ENCODE assay signal across 8 mouse cellular contexts in the genomic region with DNA sequence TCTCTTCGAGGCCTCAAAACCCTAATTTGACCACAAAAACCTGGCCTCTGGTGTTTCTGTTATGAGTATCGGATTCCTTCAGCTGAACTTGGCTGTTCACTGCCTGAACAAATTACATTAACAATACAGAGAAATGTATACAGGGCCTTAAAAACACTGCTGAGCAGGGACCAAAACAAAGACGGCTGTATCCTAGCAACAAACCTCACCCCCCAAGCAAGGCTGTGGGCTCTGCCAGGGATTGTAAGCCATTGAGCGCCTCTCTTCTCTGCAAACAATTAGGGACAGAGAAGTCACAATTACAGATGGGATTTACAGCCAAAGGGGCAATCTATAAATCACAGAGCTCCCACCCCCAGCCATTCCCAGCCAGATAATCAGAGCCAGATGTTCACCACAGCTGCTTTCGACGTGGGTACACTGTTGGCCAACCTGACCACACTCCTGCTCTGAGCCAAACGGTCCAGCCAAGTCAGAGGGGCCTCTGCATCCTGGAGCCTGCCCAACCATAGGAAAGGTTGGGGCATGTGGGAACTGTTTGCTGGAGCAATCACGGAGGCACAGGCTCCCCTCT.
DNase-seq lines count a peak whose midpoint lies in the region; ATAC-seq and TF ChIP-seq lines count a peak whose summit lies in the region.

No protein-coding gene starts in this region.

- peaks cover 32% of the 10 kb centered on the region for H3K4me1 ChIP-seq in heart, embryonic 16.5 days (ENCODE audit: control insufficient read depth, insufficient read depth, low read length)
- H3K4me1 ChIP-seq in embryonic facial prominence, embryonic 12.5 days, result peaks cover 65% of the 10 kb centered on the region
- H3K4me1 ChIP-seq in intestine, postnatal 0 days (replicated peaks; ENCODE audit: control insufficient read depth, insufficient read depth, low read length), result no peaks in the 10 kb centered on the region; the same call in 1 of the 2 replicates
- H3K4me1 ChIP-seq in midbrain, embryonic 14.5 days (ENCODE audit: control insufficient read depth, insufficient read depth, low read length), result peaks cover 22% of the 10 kb centered on the region

- H3K36me3 ChIP-seq in heart, embryonic 16.5 days (ENCODE audit: control insufficient read depth, insufficient read depth), result no peaks in the 10 kb centered on the region
- no peaks in the 10 kb centered on the region for H3K36me3 ChIP-seq in embryonic facial prominence, embryonic 12.5 days
- no peaks in the 10 kb centered on the region for H3K36me3 ChIP-seq in intestine, postnatal 0 days (ENCODE audit: control insufficient read depth, insufficient read depth)
- no peaks in the 10 kb centered on the region for H3K36me3 ChIP-seq in midbrain, embryonic 14.5 days (ENCODE audit: control insufficient read depth, insufficient read depth, low read length)

- 0 out of 2 replicates have a peak, but pooled peaks have one; percentile 50 for ATAC-seq in heart, embryonic 16.5 days (replicated peaks; ENCODE audit: extremely low read depth, insufficient read depth, low FRiP score)
- ATAC-seq in embryonic facial prominence, embryonic 12.5 days (ENCODE audit: insufficient number of reproducible peaks, insufficient read depth, low FRiP score, low TSS enrichment), result peak; percentile 93
- ATAC-seq in intestine, postnatal 0 days, result peak; percentile 54
- peak; percentile 82 for ATAC-seq in midbrain, embryonic 14.5 days (ENCODE audit: low FRiP score, low TSS enrichment)

- H3K27ac ChIP-seq in heart, embryonic 16.5 days (ENCODE audit: low read length), result peak overlapping the region; percentile 37
- H3K27ac ChIP-seq in embryonic facial prominence, embryonic 12.5 days, result peak overlapping the region; percentile 90
- H3K27ac ChIP-seq in intestine, postnatal 0 days (ENCODE audit: low read depth, low read length), result peak overlapping the region; percentile 35; the same call in 1 of the 2 replicates
- H3K27ac ChIP-seq in midbrain, embryonic 14.5 days (replicated peaks; ENCODE audit: low read depth, low read length), result peak overlapping the region; percentile 68
- H3K27ac ChIP-seq in gastrocnemius, adult 2 months, result no peak overlapping the region

- H3K9ac ChIP-seq in heart, embryonic 16.5 days (ENCODE audit: low read length), result no peak overlapping the region; the same call in 1 of the 2 replicates
- H3K9ac ChIP-seq in embryonic facial prominence, embryonic 12.5 days, result no peak overlapping the region
- H3K9ac ChIP-seq in intestine, postnatal 0 days (ENCODE audit: low read depth, low read length), result no peak overlapping the region
- no peak overlapping the region for H3K9ac ChIP-seq in midbrain, embryonic 14.5 days (replicated peaks; ENCODE audit: low read length)

- DNase-seq in heart, postnatal 14 days, result no peak
- DNase-seq in midbrain, embryonic 14.5 days, result peak; percentile 82
- no peak for DNase-seq in natural killer cell, adult 2 months (ENCODE audit: low spot score in 2 of 2)
- no peak for DNase-seq in gastrocnemius, adult 2 months
- no peak for DNase-seq in kidney, postnatal 14 days

- intact Hi-C loops in heart, postnatal 14 days (cut with DNase I), result no loop called here
- intact Hi-C loops in gastrocnemius, adult 2 months (cut with DNase I), result no loop called here

- TF ChIP-seq CTCF in intestine, postnatal 0 days (IDR thresholded peaks at IDR 0.05; ENCODE audit: low read depth), result no peak
- no peak for TF ChIP-seq CTCF in gastrocnemius, adult 2 months (IDR thresholded peaks at IDR 0.05)

- no peak overlapping the region for H3K4me3 ChIP-seq in heart, embryonic 16.5 days (ENCODE audit: low read length)
- H3K4me3 ChIP-seq in embryonic facial prominence, embryonic 12.5 days, result no peak overlapping the region
- no peak overlapping the region for H3K4me3 ChIP-seq in intestine, postnatal 0 days (ENCODE audit: low read depth, low read length)
- H3K4me3 ChIP-seq in midbrain, embryonic 14.5 days (replicated peaks; ENCODE audit: low read depth, low read length), result no peak overlapping the region
- no peak overlapping the region for H3K4me3 ChIP-seq in gastrocnemius, adult 2 months

- H3K9me3 ChIP-seq in heart, embryonic 16.5 days (replicated peaks; ENCODE audit: control insufficient read depth, low read length), result no peaks in the 10 kb centered on the region
- H3K9me3 ChIP-seq in embryonic facial prominence, embryonic 12.5 days, result no peaks in the 10 kb centered on the region
- no peaks in the 10 kb centered on the region for H3K9me3 ChIP-seq in intestine, postnatal 0 days (ENCODE audit: control insufficient read depth)
- no peaks in the 10 kb centered on the region for H3K9me3 ChIP-seq in midbrain, embryonic 14.5 days (ENCODE audit: control insufficient read depth, low read length)

- H3K27me3 ChIP-seq in heart, embryonic 16.5 days (ENCODE audit: control insufficient read depth, insufficient read depth, low read length), result no peaks in the 10 kb centered on the region
- no peaks in the 10 kb centered on the region for H3K27me3 ChIP-seq in embryonic facial prominence, embryonic 12.5 days
- no peaks in the 10 kb centered on the region for H3K27me3 ChIP-seq in intestine, postnatal 0 days (replicated peaks; ENCODE audit: control insufficient read depth, insufficient read depth, low read length)
- no peaks in the 10 kb centered on the region for H3K27me3 ChIP-seq in midbrain, embryonic 14.5 days (ENCODE audit: control insufficient read depth, insufficient read depth, low read length)

- WGBS in heart, embryonic 16.5 days, result 39% methylated on average over 8 of the region's 8 CpGs
- 5% methylated on average over 8 of the region's 8 CpGs for WGBS in embryonic facial prominence, embryonic 12.5 days
- WGBS in intestine, postnatal 0 days, result 21% methylated on average over 8 of the region's 8 CpGs
- 3% methylated on average over 8 of the region's 8 CpGs for WGBS in midbrain, embryonic 14.5 days

- no peak overlapping the region for H3K4me2 ChIP-seq in heart, embryonic 16.5 days (ENCODE audit: low read depth, low read length)
- peak overlapping the region; percentile 20 for H3K4me2 ChIP-seq in embryonic facial prominence, embryonic 12.5 days (replicated peaks)
- no peak overlapping the region for H3K4me2 ChIP-seq in intestine, postnatal 0 days (replicated peaks; ENCODE audit: low read depth)
- H3K4me2 ChIP-seq in midbrain, embryonic 14.5 days (ENCODE audit: low read length), result no peak overlapping the region
